Mouse (Mus musculus) thymus, adult 2 months (tissue): ENCODE measurements at regions not wholly inside any gene's neighbourhood (a gene's known extent, or its start where the extent isn't known, plus 50 kb on each side); places are given as distances from the start of the nearest gene placed in this dataset.
"Not testable (repeated sequence)": the region's sequence is repeated elsewhere in the genome, so short reads cannot be mapped to it uniquely, and the experiment has no call there.

Experiments used
- DNase-seq: peaks from one replicate; pipeline ENCODE4 v3.0.0; 2021
- H3K27ac ChIP-seq: fragments of 200-500 bp; 2 replicates; pipeline ENCODE4 v1.5.1; 2012; ENCODE audit warnings: low read length, control low read depth; ENCODE audit not compliant: control insufficient read depth, insufficient read depth
- H3K27me3 ChIP-seq: fragments of 200-500 bp; 2 replicates; pipeline ENCODE4 v1.6.1; 2012; ENCODE audit warnings: mild to moderate bottlenecking, low read length, moderate library complexity, mixed read lengths; ENCODE audit not compliant: control insufficient read depth, insufficient read depth
- H3K36me3 ChIP-seq: fragments of 200-500 bp; 2 replicates; pipeline ENCODE4 v1.6.1; 2012; ENCODE audit warnings: mild to moderate bottlenecking, low read length, moderate library complexity; ENCODE audit not compliant: control insufficient read depth, insufficient read depth
- H3K4me1 ChIP-seq: fragments of 200-500 bp; replicated peaks from 2 replicates; pipeline ENCODE4 v1.6.1; 2012; ENCODE audit warnings: low read length; ENCODE audit not compliant: control insufficient read depth, insufficient read depth
- H3K4me3 ChIP-seq: fragments of 200-500 bp; 2 replicates; pipeline ENCODE4 v1.5.1; 2012; ENCODE audit warnings: mild to moderate bottlenecking, low read length, control low read depth, moderate library complexity; ENCODE audit not compliant: control insufficient read depth, insufficient read depth
- CTCF ChIP-seq: fragments of 200-500 bp; IDR thresholded peaks from 2 replicates; pipeline ENCODE4 v1.5.1; 2012; ENCODE audit warnings: mild to moderate bottlenecking, control low read depth, low read length, moderate library complexity, borderline replicate concordance; ENCODE audit not compliant: control insufficient read depth, poor library complexity, insufficient read depth; ENCODE audit errors: extremely low read depth
- POLR2A ChIP-seq: fragments of 200-500 bp; IDR thresholded peaks from 2 replicates; pipeline ENCODE4 v1.6.1; 2012; ENCODE audit warnings: mild to moderate bottlenecking, low read length, control low read depth, moderate library complexity; ENCODE audit not compliant: control insufficient read depth, poor library complexity, insufficient read depth; ENCODE audit errors: extremely low read depth
- WGBS: fragments of 180-500 bp; shearing (Covaris S2); methylation state at CpG from one replicate; pipeline ENCODE4 v1.1.7; 2018; 5-methylcytosine and 5-hydroxymethylcytosine counted together

GRCm38 (mm10) chr5:3219230-3219629 is 122.1 kb upstream of the Cdk6 start:
- TF ChIP-seq CTCF = no peak
- TF ChIP-seq POLR2A = no peak
- WGBS = 58% methylated on average over 4 of the region's 4 CpGs
- H3K36me3 ChIP-seq = no peaks in the 10 kb centered on the region
- H3K4me3 ChIP-seq = no peak overlapping the region
- no peaks in the 10 kb centered on the region for H3K27me3 ChIP-seq
- DNase-seq = no peak
- no peak overlapping the region for H3K27ac ChIP-seq
- H3K4me1 ChIP-seq = no peaks in the 10 kb centered on the region

GRCm38 (mm10) chr5:3219770-3220169 is 121.5 kb upstream of the Cdk6 start:
- H3K4me3 ChIP-seq = no peak overlapping the region
- H3K4me1 ChIP-seq = no peaks in the 10 kb centered on the region
- H3K27ac ChIP-seq = no peak overlapping the region
- WGBS = 93% methylated on average over 3 of the region's 3 CpGs
- no peaks in the 10 kb centered on the region for H3K27me3 ChIP-seq
- TF ChIP-seq POLR2A (no peak), CTCF (no peak)
- DNase-seq = no peak
- no peaks in the 10 kb centered on the region for H3K36me3 ChIP-seq

GRCm38 (mm10) chr5:3223819-3224218 is 117.5 kb upstream of the Cdk6 start:
- not testable (repeated sequence) for DNase-seq

GRCm38 (mm10) chr5:3224392-3225054 is 116.8 kb upstream of the Cdk6 start:
- not testable (repeated sequence) for H3K4me1 ChIP-seq, H3K36me3 ChIP-seq
- WGBS = 95% methylated on average over 14 of the region's 14 CpGs

More at GRCm38 (mm10) chr5:3223819-3224218, 117.5 kb upstream of the Cdk6 start:
- H3K27me3 ChIP-seq, H3K36me3 ChIP-seq, H3K27ac ChIP-seq, H3K4me3 ChIP-seq, H3K4me1 ChIP-seq: not testable (repeated sequence)
- WGBS = 69% methylated on average over 4 of the region's 4 CpGs

GRCm38 (mm10) chr5:3225358-3225757 is 115.9 kb upstream of the Cdk6 start:
- not testable (repeated sequence) for H3K4me1 ChIP-seq, DNase-seq
- 96% methylated on average over 8 of the region's 8 CpGs for WGBS

More at GRCm38 (mm10) chr5:3224392-3225054, 116.8 kb upstream of the Cdk6 start:
- not testable (repeated sequence) for DNase-seq, H3K27ac ChIP-seq, H3K27me3 ChIP-seq, H3K4me3 ChIP-seq

GRCm38 (mm10) chr5:3244067-3244466 is 97.2 kb upstream of the Cdk6 start:
- H3K4me1 ChIP-seq, H3K27ac ChIP-seq, H3K4me3 ChIP-seq, H3K27me3 ChIP-seq, DNase-seq, H3K36me3 ChIP-seq: not testable (repeated sequence)
- WGBS = 92% methylated on average over 2 of the region's 2 CpGs

More at GRCm38 (mm10) chr5:3225358-3225757, 115.9 kb upstream of the Cdk6 start:
- H3K4me3 ChIP-seq, H3K27ac ChIP-seq, H3K36me3 ChIP-seq, H3K27me3 ChIP-seq: not testable (repeated sequence)

GRCm38 (mm10) chr5:3247333-3247732 is 94.0 kb upstream of the Cdk6 start:
- 32% methylated on average over 2 of the region's 2 CpGs for WGBS
- no peaks in the 10 kb centered on the region for H3K27me3 ChIP-seq

More at GRCm38 (mm10) chr5:3247333-3247732, 94.0 kb upstream of the Cdk6 start:
- TF ChIP-seq CTCF (no peak), POLR2A (no peak)
- Histone ChIP-seq H3K27ac (no peak overlapping the region), H3K4me3 (no peak overlapping the region), H3K4me1 (no peaks in the 10 kb centered on the region), H3K36me3 (no peaks in the 10 kb centered on the region)
- no peak for DNase-seq
